Mouse (Mus musculus) spleen, embryonic (tissue): ENCODE data around the gene 3110082J24Rik.

Experiments
- CTCF ChIA-PET: fragments of 350-600 bp; sonication (Branson Sonifier 250); formaldehyde crosslinking; loops from one replicate; lab custom pipeline; 2022; lab: Charles Lee

3110082J24Rik gene

DNA sequence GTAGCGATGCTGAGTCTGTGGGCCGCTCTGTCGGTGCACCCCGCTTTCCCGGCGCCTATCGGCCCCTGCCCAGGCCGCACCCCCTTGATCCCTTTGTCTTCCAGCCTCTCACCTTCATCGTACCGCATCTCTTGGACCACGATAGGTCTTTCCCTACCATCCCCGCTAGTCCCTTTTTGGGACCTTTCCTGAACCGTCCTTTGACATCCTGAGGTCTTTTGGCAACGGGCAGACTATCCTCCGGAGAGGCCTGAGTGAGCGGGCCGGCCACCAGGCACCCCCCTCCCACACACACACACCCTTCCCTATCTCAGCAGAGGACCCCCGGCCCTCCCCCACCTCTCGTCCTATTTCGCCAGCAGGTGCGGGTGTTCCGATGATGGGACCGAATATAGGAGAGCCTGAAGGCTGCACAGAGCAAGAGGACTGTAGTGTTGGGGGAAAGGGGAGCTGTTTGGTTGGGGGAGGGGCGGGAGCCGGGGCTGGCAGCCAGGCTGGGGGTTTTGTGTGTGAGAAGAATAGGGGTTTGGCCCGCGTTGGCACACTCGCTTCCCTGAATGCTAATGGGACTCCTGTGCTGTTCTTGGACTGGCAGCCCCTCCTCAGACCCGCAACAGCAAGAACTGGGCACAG lies at the start of gene 3110082J24Rik:
Gene 3110082J24Rik, minus strand, starts transcription at position 419 of the 633 bp plus-strand sequence.
- CTCF ChIA-PET = no interaction called here

DNA sequence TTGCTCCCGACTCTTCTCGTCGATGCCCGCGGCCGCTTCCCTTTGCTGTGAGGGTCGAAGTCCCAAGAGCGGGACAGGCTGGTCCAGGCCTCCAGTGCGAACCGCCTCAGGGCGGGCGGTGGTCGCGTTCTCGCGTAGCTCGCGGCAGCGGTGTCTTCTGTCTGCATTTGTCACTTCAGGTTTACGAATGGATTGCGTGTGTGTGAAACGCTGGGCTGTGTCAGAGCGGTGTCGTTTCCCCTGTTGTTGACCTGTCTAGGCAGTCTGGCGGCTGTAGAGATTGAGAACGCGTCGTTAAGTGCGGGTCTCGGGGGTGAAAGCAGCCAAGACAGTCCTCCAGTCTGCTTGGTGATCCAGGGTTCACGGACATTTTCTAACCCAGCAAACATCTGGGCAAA lies 49.5 kb upstream of the 3110082J24Rik start:
- CTCF ChIA-PET = no interaction called here

GRCm38 (mm10) chr5:30154474-30155394 lies 48.8 kb upstream of the 3110082J24Rik start, which contains the start of the genes Hadha and Hadhb:
Gene Hadha, minus strand, starts transcription at chr5:30155162.
Gene Hadhb, plus strand, starts transcription at chr5:30155248.
- CTCF ChIA-PET = no interaction called here

DNA sequence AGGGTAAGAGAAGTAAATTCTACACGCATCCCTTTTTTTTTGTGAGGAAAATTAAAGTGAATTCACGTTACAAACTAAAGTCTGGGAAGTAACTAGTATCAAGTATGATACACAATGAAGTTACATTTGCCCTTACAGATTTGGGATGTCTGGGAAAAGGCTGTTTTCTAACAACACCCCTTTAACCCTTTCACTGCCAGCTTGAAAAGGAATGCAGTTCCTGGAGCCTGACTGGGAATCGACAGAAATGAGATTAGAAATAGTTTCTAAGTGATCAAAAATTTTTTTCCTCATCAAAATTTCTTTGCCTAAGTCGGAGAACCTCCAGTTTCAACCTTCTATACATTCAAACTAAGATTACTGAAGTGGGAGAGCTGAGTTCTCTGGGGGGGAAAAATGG lies 48.1 kb upstream of the 3110082J24Rik start:
- CTCF ChIA-PET = no interaction called here

- CTCF ChIA-PET = no interaction called here
These were observed 47.3 kb upstream of the 3110082J24Rik start for GRCm38 (mm10) chr5:30153222-30153621.

GRCm38 (mm10) chr5:30152413-30152812 lies 46.5 kb upstream of the 3110082J24Rik start:
- CTCF ChIA-PET = no interaction called here

- CTCF ChIA-PET = no interaction called here
These were observed 46.1 kb upstream of the 3110082J24Rik start for GRCm38 (mm10) chr5:30152007-30152406.

DNA sequence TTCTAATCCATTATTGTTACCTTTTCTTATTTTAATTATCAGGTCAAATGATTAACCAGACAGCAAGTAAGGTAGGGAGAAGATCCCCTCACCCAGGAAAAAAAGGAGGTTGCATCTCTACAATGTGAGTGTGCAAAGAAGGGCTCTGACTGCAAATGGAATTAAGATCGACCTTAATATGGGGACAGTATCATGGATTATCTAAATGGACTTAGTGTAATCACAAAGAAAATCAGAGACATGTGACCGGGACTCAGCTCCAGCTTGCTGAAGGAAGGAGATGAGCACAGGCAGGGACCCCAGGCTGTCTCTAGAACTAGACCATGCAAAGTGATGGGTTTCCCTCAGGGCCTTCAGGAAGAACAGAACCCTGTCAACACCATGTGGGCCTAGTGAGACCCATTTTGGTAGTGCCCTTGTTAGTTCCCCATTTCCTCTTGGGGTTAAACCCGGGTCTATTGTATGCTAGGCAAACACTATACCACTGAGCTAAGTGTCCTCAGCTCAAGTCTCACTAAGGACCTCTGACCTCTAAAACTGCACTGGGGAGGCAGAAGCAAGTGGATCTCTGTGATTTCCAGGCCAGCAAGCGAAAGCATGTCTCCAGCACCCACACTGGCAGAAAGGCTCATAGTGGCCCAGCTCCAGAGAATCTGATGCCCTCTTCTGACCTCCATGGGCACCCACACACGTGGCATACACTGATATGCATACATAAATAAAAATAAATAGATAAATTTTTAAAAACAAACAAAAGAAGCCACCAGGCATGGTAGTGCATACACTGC lies 42.4 kb upstream of the 3110082J24Rik start:
- CTCF ChIA-PET = no interaction called here

GRCm38 (mm10) chr5:30146526-30146925 lies 40.6 kb upstream of the 3110082J24Rik start:
- CTCF ChIA-PET = no interaction called here

GRCm38 (mm10) chr5:30138193-30138592 lies 32.3 kb upstream of the 3110082J24Rik start:
- CTCF ChIA-PET = no interaction called here

DNA sequence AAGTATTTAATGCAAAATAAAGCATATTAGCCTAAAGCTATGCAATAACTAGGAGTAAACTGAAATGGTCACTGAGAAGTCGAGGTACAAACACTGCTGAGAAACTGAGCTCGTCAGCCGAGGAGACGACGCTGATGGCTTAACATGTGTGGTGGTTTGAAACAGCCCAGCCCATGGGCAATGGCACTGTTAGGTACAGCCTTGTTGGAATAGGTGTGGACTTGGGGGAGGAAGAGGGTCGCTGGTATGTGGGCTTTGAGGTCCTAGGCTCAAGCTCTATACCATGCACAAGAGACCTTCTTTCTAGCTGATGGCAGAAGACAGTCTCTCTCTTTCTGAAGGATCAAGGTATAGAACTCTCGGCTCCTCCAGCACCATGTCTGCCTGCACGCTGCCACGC lies 31.4 kb upstream of the 3110082J24Rik start:
- CTCF ChIA-PET = no interaction called here

- CTCF ChIA-PET = no interaction called here
These were observed 29.9 kb upstream of the 3110082J24Rik start for GRCm38 (mm10) chr5:30135711-30136231.

- CTCF ChIA-PET = no interaction called here
These were observed 26.3 kb upstream of the 3110082J24Rik start for GRCm38 (mm10) chr5:30132173-30132572.

GRCm38 (mm10) chr5:30131246-30131645 lies 25.4 kb upstream of the 3110082J24Rik start:
- CTCF ChIA-PET = interaction anchor here (0.6 kb wide), 1 partner anchor 40 kb away, joined by 6 read pairs; no protein-coding TSS in a partner anchor

- CTCF ChIA-PET = no interaction called here
These were observed 22.8 kb upstream of the 3110082J24Rik start for GRCm38 (mm10) chr5:30128680-30129079.

DNA sequence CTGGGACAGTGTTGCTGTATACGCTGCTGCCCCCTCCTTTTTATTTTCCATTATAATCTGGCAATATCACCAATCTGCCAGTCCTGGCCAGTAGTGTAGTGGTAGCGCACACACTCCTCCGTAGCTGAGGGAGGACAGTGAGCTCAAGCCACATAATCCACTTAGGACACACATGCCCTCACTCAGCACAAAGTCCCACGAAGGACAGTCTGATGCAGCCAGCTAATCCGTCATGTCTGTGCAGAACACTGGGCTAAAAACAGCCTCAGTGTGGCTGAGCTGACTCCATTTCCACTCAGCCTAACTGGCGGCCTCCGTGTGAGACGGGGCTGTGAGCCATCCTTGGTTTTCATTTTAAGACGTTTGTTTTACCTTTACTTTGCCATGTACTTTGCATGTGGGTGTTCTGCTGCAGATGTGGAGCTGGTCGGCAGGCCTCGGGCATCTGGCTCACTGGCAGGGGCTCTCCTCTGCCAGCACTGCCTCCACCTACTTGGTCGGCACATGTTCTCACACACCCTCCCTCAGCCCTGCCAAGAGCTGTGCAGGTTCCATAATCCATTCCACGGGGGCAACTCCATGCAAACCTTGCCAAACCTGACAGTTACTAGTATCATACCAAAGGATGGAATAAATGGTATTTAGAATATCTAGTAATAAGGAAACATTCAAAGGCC lies 22.2 kb upstream of the 3110082J24Rik start:
- CTCF ChIA-PET = no interaction called here

DNA sequence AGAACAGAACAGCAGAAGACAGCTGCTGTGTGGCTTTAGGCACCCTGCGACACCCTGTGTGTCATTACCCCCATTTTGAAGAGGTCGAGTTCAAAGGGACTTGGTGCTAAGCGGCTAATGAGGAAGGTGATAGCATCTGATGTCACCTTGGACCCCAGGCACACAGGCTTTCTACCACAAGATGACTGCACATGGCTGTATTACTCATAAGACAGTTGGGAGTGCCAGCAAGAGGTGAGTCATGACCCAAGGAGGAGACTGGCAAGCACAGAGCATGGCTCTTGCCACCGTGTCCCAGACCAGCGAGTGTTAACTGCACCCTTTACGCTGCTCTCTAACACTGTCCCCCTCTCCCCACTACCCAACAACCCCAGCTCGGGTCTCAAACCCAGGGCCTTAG lies 20.9 kb upstream of the 3110082J24Rik start:
- CTCF ChIA-PET = no interaction called here

DNA sequence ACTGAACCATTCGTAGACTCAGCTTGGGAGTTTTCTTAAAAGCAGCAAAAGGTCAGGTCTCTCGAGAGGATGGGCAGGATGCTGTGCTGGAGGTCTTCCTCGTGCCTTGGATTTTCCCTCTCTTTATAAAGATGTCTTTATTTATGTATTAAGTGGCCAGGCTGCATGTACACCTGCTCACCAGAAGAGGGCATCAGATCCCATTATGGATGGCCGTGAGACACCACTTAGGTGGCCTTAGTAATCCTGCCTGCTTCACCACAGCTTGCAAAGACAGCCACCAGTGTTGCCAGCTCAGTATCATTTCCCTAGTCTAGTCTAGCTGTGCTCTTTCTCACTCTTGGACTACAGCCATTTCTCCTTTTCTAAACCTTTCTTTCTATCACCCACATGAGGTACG lies 19.7 kb upstream of the 3110082J24Rik start:
- CTCF ChIA-PET = no interaction called here

GRCm38 (mm10) chr5:30122481-30122880 lies 16.6 kb upstream of the 3110082J24Rik start:
- CTCF ChIA-PET = no interaction called here

GRCm38 (mm10) chr5:30120106-30120505 lies 14.2 kb upstream of the 3110082J24Rik start:
- CTCF ChIA-PET = no interaction called here

DNA sequence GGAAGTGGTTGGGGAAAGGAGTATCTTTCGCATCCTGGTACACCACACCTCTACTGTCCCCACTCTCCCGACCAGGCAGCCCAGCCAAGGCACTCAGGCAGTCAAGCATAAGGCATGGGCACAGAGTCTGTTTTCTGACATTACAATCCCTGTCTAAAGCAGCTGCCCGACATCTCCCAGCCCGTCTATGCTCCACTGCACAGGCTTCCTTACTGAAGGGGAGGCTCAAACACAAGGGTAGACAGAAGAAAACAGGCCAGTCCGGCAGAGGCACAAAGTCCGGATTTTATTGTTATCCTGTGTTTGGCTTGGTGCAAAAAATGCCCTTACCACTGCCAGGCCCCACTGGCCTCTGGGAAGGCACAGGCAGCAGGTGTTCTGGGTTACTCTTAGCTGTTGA lies 13.3 kb upstream of the 3110082J24Rik start:
- CTCF ChIA-PET = no interaction called here
